Mouse (Mus musculus): ENCODE results near the gene Cul9. TPM values are rescaled to one million over a fixed set of nuclear protein-coding genes. Genes with fewer than 3 reads are reported as not detected.

Cul9 gene
- polyA plus RNA-seq, 1 experiment = 5.8 TPM

DNA sequence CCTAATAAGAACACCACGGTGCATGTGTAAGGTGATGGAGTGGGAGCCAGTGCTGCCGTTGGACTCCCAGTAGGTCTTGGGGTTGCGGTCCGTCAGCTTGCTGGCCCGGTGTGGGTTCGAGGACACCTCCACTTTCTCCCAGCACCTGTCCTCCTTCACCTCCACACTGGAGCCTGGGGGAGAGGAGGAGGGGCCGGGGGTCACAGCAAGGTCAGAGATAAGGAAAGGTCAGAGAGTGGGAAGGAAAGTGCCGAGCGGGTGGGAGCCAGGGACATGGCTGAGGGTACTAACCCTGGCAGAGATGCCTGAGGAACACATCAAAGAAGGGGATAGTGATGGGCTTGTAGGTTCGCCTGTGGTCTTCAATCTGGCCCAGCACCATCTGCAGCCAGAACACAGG lies 21.1 kb downstream of the Cul9 start:
- WGBS = 76% methylated on average over 10 of the region's 10 CpGs
- no peak overlapping the region for H3K27ac ChIP-seq (ENCODE audit: insufficient read depth, low read depth, low read length)
- no peak for TF ChIP-seq CTCF (IDR thresholded peaks at IDR 0.05; ENCODE audit: extremely low read depth, insufficient read length, insufficient replicate concordance, low read depth, low read length)
- no peak for TF ChIP-seq POLR2A (IDR thresholded peaks at IDR 0.05; ENCODE audit: low read depth, low read length)
- H3K4me3 ChIP-seq (ENCODE audit: low read depth, low read length) = no peak overlapping the region
- H3K36me3 ChIP-seq (ENCODE audit: control insufficient read depth, insufficient read depth, low read length) = no peaks in the 10 kb centered on the region
- 0 out of 2 replicates have a peak, but pooled peaks cover 4% of the 10 kb centered on the region for H3K27me3 ChIP-seq (ENCODE audit: control insufficient read depth, insufficient read depth, low read length)
- no peaks in the 10 kb centered on the region; the same call in 1 of the 2 replicates for H3K4me1 ChIP-seq (ENCODE audit: control insufficient read depth, insufficient read depth, insufficient read length, low read length)

DNA sequence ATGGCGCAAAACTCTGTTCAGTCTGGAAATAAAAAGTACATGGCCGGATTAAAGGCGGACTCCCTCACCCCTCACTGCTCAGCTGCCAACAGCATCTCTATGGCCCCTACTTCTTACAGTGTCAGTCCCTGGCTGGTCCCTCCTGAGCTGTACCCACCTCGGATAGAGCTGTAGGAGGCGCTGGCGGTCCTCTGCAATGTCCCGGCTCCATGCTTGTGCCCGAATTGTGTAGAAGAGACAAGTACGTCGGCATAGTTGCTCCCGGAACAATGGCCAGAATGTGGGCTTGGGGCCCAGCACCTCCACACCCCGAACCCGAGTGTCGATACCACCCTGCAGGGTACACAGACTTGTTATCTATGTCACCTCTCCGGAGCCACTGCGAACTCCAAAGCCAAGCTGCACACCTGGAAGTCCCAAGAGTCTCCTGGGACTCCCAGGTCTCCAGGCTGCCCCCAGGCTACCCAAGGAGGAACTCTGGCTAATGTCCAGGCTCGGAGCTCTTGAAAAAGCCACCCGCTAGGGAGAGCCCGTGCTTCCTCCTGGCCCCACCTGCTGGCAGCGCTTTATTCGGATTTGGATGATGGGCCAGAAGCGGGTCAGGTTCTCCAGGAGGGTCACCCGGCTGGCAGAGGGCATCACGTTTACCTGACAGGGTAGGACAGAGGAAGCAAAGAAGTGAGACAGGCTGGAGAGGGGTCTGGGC lies 24.1 kb downstream of the Cul9 start:
- Histone ChIP-seq H3K4me3 (ENCODE audit: low read depth, low read length) (no peak overlapping the region), H3K4me1 (ENCODE audit: control insufficient read depth, insufficient read depth, insufficient read length, low read length) (no peaks in the 10 kb centered on the region; the same call in 1 of the 2 replicates)
- no peak for TF ChIP-seq CTCF (IDR thresholded peaks at IDR 0.05; ENCODE audit: extremely low read depth, insufficient read length, insufficient replicate concordance, low read depth, low read length)
- TF ChIP-seq POLR2A (IDR thresholded peaks at IDR 0.05; ENCODE audit: low read depth, low read length) = no peak

DNA sequence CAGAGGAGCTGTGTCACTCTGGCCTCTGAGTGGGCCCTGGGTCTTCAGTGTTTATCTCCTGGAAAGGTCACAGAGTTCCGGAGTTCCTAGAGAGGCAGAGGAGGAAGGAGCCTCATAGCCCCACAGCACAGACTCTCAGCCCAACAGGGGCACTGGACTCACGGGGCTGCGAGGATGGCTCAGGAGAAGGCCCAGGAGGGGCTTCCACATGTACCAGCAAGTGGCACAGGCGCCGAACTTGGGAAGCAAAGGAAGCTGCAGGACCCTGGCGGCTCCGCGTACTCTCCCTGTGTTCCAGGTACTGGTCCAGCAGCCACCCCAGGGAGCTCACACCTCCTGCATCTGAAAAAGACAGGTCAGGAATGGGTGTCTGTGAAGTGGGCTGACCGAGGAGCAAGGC lies 25.0 kb downstream of the Cul9 start:
- no peak for TF ChIP-seq POLR2A (IDR thresholded peaks at IDR 0.05; ENCODE audit: low read depth, low read length)
- TF ChIP-seq CTCF (IDR thresholded peaks at IDR 0.05; ENCODE audit: extremely low read depth, insufficient read length, insufficient replicate concordance, low read depth, low read length) = no peak
- no peaks in the 10 kb centered on the region; the same call in 1 of the 2 replicates for H3K4me1 ChIP-seq (ENCODE audit: control insufficient read depth, insufficient read depth, insufficient read length, low read length)
- WGBS = 76% methylated on average over 9 of the region's 9 CpGs
- H3K4me3 ChIP-seq (ENCODE audit: low read depth, low read length) = no peak overlapping the region
- H3K27ac ChIP-seq (ENCODE audit: insufficient read depth, low read depth, low read length) = no peak overlapping the region
- 0 out of 2 replicates have a peak, but pooled peaks cover 4% of the 10 kb centered on the region for H3K27me3 ChIP-seq (ENCODE audit: control insufficient read depth, insufficient read depth, low read length)
- no peaks in the 10 kb centered on the region for H3K36me3 ChIP-seq (ENCODE audit: control insufficient read depth, insufficient read depth, low read length)

More for the DNA sequence above, 24.1 kb downstream of the Cul9 start:
- 48% methylated on average over 24 of the region's 24 CpGs for WGBS
- Histone ChIP-seq H3K27ac (ENCODE audit: insufficient read depth, low read depth, low read length) (no peak overlapping the region), H3K27me3 (ENCODE audit: control insufficient read depth, insufficient read depth, low read length) (0 out of 2 replicates have a peak, but pooled peaks cover 4% of the 10 kb centered on the region), H3K36me3 (ENCODE audit: control insufficient read depth, insufficient read depth, low read length) (no peaks in the 10 kb centered on the region)

DNA sequence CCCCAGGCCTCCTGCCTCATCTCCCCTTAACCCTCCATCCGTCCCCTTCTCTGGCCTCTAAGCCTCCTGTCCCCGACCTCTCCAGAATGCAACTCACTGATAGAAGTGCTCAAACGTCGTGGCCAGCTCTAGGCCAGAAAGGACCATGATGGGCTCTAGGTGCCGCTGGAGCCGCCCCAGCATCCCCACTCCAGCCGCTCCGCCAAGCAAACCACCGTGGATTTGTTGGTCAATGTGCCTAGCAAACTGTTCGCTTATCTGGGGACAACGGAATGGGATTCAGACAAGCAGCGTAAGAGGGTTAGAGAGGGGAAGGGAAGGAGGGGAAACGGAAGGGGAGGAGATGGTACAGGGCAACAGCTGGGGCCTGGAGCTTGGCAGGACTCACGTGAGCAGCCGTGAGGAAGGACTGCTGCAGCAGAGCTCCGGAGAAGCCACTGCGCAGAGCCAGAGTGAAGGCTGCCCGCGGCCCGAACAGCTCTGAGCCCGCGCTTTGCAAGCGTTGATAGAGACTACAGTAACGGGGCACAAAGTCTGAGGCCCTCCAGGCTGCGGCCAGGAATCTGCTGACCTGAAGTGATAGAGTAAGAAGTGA lies 25.7 kb downstream of the Cul9 start:
- H3K27me3 ChIP-seq (ENCODE audit: control insufficient read depth, insufficient read depth, low read length) = 0 out of 2 replicates have a peak, but pooled peaks cover 4% of the 10 kb centered on the region
- no peaks in the 10 kb centered on the region for H3K4me1 ChIP-seq (ENCODE audit: control insufficient read depth, insufficient read depth, insufficient read length, low read length)
- no peaks in the 10 kb centered on the region for H3K36me3 ChIP-seq (ENCODE audit: control insufficient read depth, insufficient read depth, low read length)
- 47% methylated on average over 25 of the region's 25 CpGs for WGBS
- H3K27ac ChIP-seq (ENCODE audit: insufficient read depth, low read depth, low read length) = no peak overlapping the region
- no peak for TF ChIP-seq CTCF (IDR thresholded peaks at IDR 0.05; ENCODE audit: extremely low read depth, insufficient read length, insufficient replicate concordance, low read depth, low read length)
- no peak for TF ChIP-seq POLR2A (IDR thresholded peaks at IDR 0.05; ENCODE audit: low read depth, low read length)
- H3K4me3 ChIP-seq (ENCODE audit: low read depth, low read length) = 0 out of 2 replicates have a peak overlapping the region, but pooled peaks have one; percentile 3

DNA sequence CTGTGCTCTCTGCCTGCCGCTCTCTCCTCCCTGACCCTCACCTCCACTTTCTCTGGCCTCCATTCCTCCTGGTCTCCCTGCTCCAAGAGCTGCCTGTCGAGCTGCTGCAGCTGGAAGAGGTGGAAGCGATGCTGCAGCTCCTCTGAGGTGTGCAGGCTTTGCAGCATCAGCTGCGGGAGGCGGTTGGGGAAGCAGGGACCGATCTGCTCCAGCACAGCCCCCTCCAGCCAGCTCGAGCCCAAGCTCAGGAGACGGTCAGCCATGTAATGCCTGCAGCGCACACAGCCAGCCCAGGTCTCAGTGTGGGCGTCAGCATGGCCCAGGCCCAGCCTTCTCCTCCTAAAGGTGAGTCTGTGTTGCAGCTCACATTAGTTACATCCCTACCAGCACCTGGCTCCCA lies 26.2 kb downstream of the Cul9 start:
- no peak for TF ChIP-seq POLR2A (IDR thresholded peaks at IDR 0.05; ENCODE audit: low read depth, low read length)
- no peak for TF ChIP-seq CTCF (IDR thresholded peaks at IDR 0.05; ENCODE audit: extremely low read depth, insufficient read length, insufficient replicate concordance, low read depth, low read length)
- WGBS = 68% methylated on average over 10 of the region's 10 CpGs
- H3K27ac ChIP-seq (ENCODE audit: insufficient read depth, low read depth, low read length) = no peak overlapping the region
- H3K4me3 ChIP-seq (ENCODE audit: low read depth, low read length) = no peak overlapping the region
- no peaks in the 10 kb centered on the region for H3K4me1 ChIP-seq (ENCODE audit: control insufficient read depth, insufficient read depth, insufficient read length, low read length)
- 0 out of 2 replicates have a peak, but pooled peaks cover 4% of the 10 kb centered on the region for H3K27me3 ChIP-seq (ENCODE audit: control insufficient read depth, insufficient read depth, low read length)
- H3K36me3 ChIP-seq (ENCODE audit: control insufficient read depth, insufficient read depth, low read length) = no peaks in the 10 kb centered on the region

DNA sequence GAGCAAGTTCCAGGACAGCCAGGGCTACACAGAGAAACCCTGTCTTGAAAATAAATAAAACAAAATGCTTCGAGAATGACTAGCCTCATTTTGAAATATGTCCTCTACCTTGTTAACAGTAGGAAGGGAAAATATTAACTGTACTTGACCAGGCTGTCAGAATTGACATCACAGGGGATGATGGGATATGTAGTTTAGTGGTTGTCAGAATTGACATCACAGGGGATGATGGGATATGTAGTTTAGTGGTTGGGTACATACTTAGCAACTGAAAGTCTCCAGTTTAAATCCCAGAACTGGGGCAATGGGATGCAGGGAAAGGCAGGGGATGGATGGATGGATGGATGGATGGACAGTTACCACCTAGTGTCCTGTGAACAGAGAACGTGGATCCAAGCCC lies 32.9 kb downstream of the Cul9 start:
- H3K4me3 ChIP-seq (ENCODE audit: low read depth, low read length) = no peak overlapping the region
- no peaks in the 10 kb centered on the region for H3K36me3 ChIP-seq (ENCODE audit: control insufficient read depth, insufficient read depth, low read length)
- WGBS = 51% methylated on average over 2 of the region's 2 CpGs
- H3K4me1 ChIP-seq (ENCODE audit: control insufficient read depth, insufficient read depth, insufficient read length, low read length) = no peaks in the 10 kb centered on the region
- no peaks in the 10 kb centered on the region for H3K27me3 ChIP-seq (ENCODE audit: control insufficient read depth, insufficient read depth, low read length)
- TF ChIP-seq CTCF (IDR thresholded peaks at IDR 0.05; ENCODE audit: extremely low read depth, insufficient read length, insufficient replicate concordance, low read depth, low read length) (no peak), POLR2A (IDR thresholded peaks at IDR 0.05; ENCODE audit: low read depth, low read length) (no peak)
- no peak overlapping the region for H3K27ac ChIP-seq (ENCODE audit: insufficient read depth, low read depth, low read length)

DNA sequence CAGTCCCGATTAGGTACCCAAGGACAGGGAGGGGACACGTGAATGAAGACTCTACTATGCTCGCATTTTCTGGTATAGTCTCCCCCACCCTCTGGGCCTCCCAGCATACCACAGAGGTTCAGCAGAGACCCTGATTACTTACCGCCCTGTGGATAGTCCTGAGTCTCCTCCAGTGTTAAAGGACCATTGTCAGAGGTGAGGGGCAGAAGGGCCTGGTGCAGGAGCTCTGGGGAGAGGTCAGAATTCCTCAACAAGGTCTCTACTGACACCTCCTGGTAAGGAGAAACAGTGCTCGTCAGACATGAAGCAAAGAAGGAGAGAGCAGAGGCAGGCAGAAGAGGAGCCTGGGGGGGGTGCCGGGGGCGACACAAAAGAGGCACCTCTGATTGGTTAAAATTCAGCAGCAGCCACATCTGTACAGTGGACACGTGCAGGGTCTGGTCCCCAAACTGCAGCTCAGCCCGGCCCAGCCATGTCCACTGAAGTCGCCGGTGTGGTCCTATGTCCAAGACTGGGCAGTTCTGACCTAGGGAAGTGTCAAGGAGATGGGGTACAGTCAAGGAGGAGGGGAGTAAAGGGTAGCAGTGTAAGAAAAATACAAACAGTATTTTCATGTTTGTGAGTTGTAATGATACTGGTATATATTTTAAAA lies 35.0 kb downstream of the Cul9 start:
- Histone ChIP-seq H3K4me3 (ENCODE audit: low read depth, low read length) (no peak overlapping the region), H3K4me1 (ENCODE audit: control insufficient read depth, insufficient read depth, insufficient read length, low read length) (no peaks in the 10 kb centered on the region), H3K36me3 (ENCODE audit: control insufficient read depth, insufficient read depth, low read length) (no peaks in the 10 kb centered on the region), H3K27ac (ENCODE audit: insufficient read depth, low read depth, low read length) (no peak overlapping the region), H3K27me3 (ENCODE audit: control insufficient read depth, insufficient read depth, low read length) (no peaks in the 10 kb centered on the region)
- WGBS = 60% methylated on average over 11 of the region's 11 CpGs
- TF ChIP-seq POLR2A (IDR thresholded peaks at IDR 0.05; ENCODE audit: low read depth, low read length) (no peak), CTCF (IDR thresholded peaks at IDR 0.05; ENCODE audit: extremely low read depth, insufficient read length, insufficient replicate concordance, low read depth, low read length) (peak; percentile 47; the same call in 1 of the 2 replicates)
